Mouse (Mus musculus): ENCODE measurements around the gene Ube2h.

DNA sequence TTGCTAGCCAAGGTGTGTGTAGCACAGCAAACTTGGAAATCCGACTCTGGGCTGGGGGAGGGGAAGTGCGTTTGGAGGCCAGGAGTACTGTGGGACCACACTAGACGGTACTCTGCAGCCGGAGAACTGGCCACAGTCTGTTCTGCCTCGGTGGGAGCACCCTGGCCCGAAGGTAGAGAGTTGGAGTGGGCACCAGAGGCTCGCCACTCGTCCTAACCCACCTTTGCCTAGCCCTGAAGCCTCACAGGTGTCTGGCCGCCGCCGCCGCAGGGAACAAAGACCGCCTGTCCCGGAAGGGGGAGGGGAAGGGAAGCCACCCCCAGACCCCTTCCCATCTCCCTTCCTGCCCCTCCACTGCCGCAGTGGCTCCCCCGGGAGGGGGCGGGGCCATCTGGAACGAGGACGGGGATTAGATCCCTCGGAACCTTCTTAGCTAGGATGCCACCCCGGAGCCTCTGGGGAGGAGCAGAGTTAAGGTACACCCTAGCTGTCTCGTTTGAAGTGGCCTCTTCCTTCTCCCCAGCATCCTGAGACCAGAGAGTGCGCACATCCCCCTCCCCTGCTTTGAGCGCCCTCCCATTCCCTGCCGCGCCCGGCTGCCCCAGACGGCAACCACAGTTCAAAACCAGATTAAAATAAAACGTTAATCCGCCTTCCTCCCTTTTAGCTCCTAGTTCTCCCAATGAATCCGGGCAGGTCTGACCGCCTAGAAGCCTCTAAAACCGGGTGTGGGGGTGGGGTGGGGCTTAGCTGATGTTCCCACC, 129.7 kb downstream of the Ube2h start:
- TF ChIP-seq CTCF (IDR thresholded peaks at IDR 0.05; ENCODE audit: borderline replicate concordance, insufficient read depth, low read depth, low read length) (no peak), POLR2A (IDR thresholded peaks at IDR 0.05; ENCODE audit: borderline replicate concordance, insufficient read depth, low read length) (no peak)
